Mouse (Mus musculus) right cerebral cortex, adult 18-20 months (tissue): ENCODE measurements around the gene Adgrg7.

Experiments
- DNase-seq: peaks from one replicate; pipeline ENCODE4 v3.0.0; 2022; ENCODE audit warnings: mixed read lengths

Gene Adgrg7

GRCm38 (mm10) chr16:56705731-56706130 lies 89.9 kb downstream of the Adgrg7 start:
- no peak for DNase-seq

DNA sequence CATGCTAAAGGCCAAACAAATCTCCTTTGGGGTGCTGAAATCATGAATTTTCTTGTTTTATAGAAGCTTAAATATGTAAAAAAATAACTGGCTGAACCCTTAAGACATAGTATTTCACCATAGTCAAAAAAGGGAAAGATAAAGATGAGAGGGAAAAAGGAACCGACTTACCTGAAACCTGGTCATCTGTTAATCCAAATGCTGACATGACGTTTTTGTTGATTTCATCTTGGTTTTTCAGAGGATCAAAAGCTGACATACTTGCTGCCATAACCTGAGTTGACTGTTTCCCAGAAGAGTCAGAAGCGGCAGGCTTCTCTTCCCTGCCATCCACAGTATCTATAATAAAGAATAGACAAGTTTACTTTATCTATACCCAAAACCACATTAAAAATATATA lies 94.8 kb downstream of the Adgrg7 start:
- no peak for DNase-seq

GRCm38 (mm10) chr16:56696448-56696847 lies 99.2 kb downstream of the Adgrg7 start:
- no peak for DNase-seq

GRCm38 (mm10) chr16:56690715-56691114 lies 104.9 kb downstream of the Adgrg7 start:
- DNase-seq, result no peak

DNA sequence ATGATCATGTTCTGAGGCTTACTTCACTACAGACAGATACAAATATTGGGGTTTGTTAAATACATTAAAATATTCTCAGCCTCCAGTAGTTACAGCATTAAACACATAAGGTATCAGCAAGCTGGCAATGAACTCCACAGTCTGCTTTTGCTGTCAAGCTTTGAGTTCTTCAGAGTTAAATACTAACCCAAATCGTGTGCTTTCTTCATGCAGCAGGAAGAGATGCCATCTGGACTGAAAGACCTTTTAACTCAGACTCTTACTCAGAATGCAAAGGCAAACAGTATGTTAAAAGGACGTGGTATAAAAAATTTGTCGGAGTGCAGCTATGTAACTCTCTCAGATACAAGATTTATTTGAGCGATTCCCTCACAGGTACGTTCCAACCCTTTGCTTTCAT lies 108.9 kb downstream of the Adgrg7 start:
- DNase-seq, result no peak

DNA sequence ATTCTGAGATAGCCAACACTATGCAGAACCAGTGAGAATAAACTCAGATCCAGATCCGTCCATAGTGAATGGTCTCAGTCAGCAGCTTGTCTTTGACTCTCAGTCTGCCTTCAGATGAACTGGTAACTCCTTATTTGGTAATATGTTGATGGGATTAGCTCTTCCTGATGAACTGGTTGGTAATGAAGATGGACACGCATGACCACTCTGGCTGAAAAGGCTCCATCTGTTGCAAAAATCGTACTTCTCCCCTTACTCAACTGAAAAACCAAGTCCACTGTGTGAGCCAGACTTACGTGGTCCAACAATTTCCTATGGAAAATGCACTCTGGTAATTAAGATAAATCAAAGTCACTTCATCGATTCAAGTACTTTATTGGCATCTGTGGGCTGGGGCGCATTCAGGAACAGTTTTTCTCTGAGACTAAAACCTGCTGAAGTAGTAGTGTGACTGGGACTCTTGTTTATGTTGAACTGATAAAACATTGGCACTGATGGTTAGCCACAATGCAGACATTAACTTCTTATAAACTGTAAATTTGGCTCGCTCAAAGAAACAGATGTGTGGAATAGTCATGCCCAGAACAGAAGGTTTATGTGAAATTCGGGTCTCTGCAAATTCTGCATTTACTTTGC lies 114.5 kb downstream of the Adgrg7 start:
- DNase-seq, result no peak

- peak; percentile 58 for DNase-seq
Observed at GRCm38 (mm10) chr16:56677146-56677545, 118.5 kb downstream of the Adgrg7 start.
